Mouse (Mus musculus): ENCODE measurements around the gene Gm20869. TPM values are rescaled to one million over a fixed set of nuclear protein-coding genes. Genes with fewer than 3 reads are reported as not detected.
"Not testable (repeated sequence)": the region's sequence is repeated elsewhere in the genome, so short reads cannot be mapped to it uniquely, and the experiment has no call there.

Gene Gm20869
- polyA plus RNA-seq (2014; fragmentation: Nextera tagmentation; extraction: Ambion mirVana), result not detected in 2 replicates

GRCm38 (mm10) chrY:71469149-71469548 is at the start of gene Gm20869:
Gene Gm20869 (plus strand): TSS chrY:71469449.
- not testable (repeated sequence) for H3K4me3 ChIP-seq (replicated peaks; ENCODE audit: low read depth, low read length); H3K9me3 ChIP-seq (ENCODE audit: control insufficient read depth, low read length); H3K27ac ChIP-seq (replicated peaks; ENCODE audit: low read depth, low read length); ATAC-seq (ENCODE audit: low FRiP score, low TSS enrichment); DNase-seq; H3K36me3 ChIP-seq (ENCODE audit: control insufficient read depth, insufficient read depth, low read length); H3K9ac ChIP-seq (replicated peaks; ENCODE audit: low read length); H3K4me2 ChIP-seq (ENCODE audit: low read length); H3K27me3 ChIP-seq (ENCODE audit: control insufficient read depth, insufficient read depth, low read length); H3K4me1 ChIP-seq (ENCODE audit: control insufficient read depth, insufficient read depth, low read length)
- WGBS, result no CpG with 5 or more reads among the region's 6 CpGs

Other genes starting within 250 kb of the Gm20869 start
- not detected in 2 replicates for gene Gm20870, start 222.6 kb downstream of the Gm20869 start, polyA plus RNA-seq (2014; fragmentation: Nextera tagmentation; extraction: Ambion mirVana)

All from midbrain, embryonic 14.5 days (tissue).